Mouse (Mus musculus) kidney, postnatal 10 days (tissue): ENCODE data around the gene Ubxn10.

Source experiments
- DNase-seq: peaks from one replicate; pipeline ENCODE4 v3.0.0; 2021; ENCODE audit warnings: mixed read lengths

Ubxn10 gene

GRCm38 (mm10) chr4:138737031-138737430, at the start of gene Ubxn10:
Ubxn10 (minus strand) TSS chr4:138737167.
- no peak for DNase-seq

GRCm38 (mm10) chr4:138786141-138786540, 49.2 kb upstream of the Ubxn10 start:
- DNase-seq, result peak; percentile 62

- peak; percentile 43 for DNase-seq
Measured at GRCm38 (mm10) chr4:138785721-138786120, 48.8 kb upstream of the Ubxn10 start.

GRCm38 (mm10) chr4:138782098-138782497, 45.1 kb upstream of the Ubxn10 start:
- DNase-seq, result no peak

GRCm38 (mm10) chr4:138780300-138780699, 43.3 kb upstream of the Ubxn10 start:
- DNase-seq, result no peak

GRCm38 (mm10) chr4:138777417-138778407, 40.7 kb upstream of the Ubxn10 start:
- no peak for DNase-seq

GRCm38 (mm10) chr4:138775435-138775834, 38.5 kb upstream of the Ubxn10 start, which contains the start of gene Pla2g2d:
Pla2g2d (plus strand) TSS chr4:138775735.
- DNase-seq, result no peak

GRCm38 (mm10) chr4:138772386-138772785, 35.4 kb upstream of the Ubxn10 start:
- DNase-seq, result no peak

GRCm38 (mm10) chr4:138771970-138772369, 35.0 kb upstream of the Ubxn10 start:
- no peak for DNase-seq

GRCm38 (mm10) chr4:138762266-138762665, 25.3 kb upstream of the Ubxn10 start:
- no peak for DNase-seq

- DNase-seq, result no peak
Measured at GRCm38 (mm10) chr4:138757416-138757815, 20.4 kb upstream of the Ubxn10 start, which contains the start of gene Pla2g2f. Pla2g2f (minus strand) TSS chr4:138757626.

GRCm38 (mm10) chr4:138755983-138756382, 19.0 kb upstream of the Ubxn10 start:
- no peak for DNase-seq

GRCm38 (mm10) chr4:138755439-138755838, 18.5 kb upstream of the Ubxn10 start:
- DNase-seq, result no peak

- DNase-seq, result no peak
Measured at GRCm38 (mm10) chr4:138754432-138754831, 17.5 kb upstream of the Ubxn10 start.

GRCm38 (mm10) chr4:138753608-138754007, 16.6 kb upstream of the Ubxn10 start:
- DNase-seq, result no peak

- no peak for DNase-seq
Measured at GRCm38 (mm10) chr4:138752603-138753002, 15.6 kb upstream of the Ubxn10 start.

- peak; percentile 61 for DNase-seq
Measured at GRCm38 (mm10) chr4:138748369-138749072, 11.6 kb upstream of the Ubxn10 start.

GRCm38 (mm10) chr4:138747851-138748250, 10.9 kb upstream of the Ubxn10 start:
- DNase-seq, result peak; percentile 39

GRCm38 (mm10) chr4:138746866-138747265, 9.9 kb upstream of the Ubxn10 start:
- no peak for DNase-seq

- DNase-seq, result peak; percentile 74
Measured at GRCm38 (mm10) chr4:138745884-138746283, 8.9 kb upstream of the Ubxn10 start.

- DNase-seq, result no peak
Measured at GRCm38 (mm10) chr4:138739136-138739851, 2.3 kb upstream of the Ubxn10 start.

GRCm38 (mm10) chr4:138734863-138735262, 2.1 kb downstream of the Ubxn10 start:
- DNase-seq, result no peak

- DNase-seq, result peak; percentile 66
Measured at GRCm38 (mm10) chr4:138734105-138734504, 2.9 kb downstream of the Ubxn10 start.
